Mouse (Mus musculus): ENCODE measurements around the gene Nr4a3.

DNA sequence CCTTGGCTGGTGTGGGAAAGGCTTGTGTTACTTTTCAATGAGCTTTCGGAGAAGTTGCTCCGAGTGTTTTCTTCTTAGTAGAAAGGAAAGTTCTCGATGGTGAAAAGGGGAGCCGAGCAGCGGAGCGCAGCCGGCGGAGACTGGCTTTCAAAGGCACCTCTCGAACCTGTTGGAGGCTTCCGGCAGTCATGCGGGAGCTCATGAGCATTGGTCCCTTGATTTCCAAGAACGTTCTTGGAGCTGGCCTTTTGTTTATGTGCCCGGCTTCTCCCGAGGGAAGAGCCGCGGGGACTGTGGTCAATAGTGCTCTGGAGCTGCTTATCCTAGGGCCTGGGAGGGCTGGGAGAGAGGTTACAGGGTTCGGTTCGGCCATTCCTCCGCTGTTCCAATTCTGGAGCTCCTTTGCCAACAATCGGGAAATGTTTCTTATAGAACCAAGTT lies 1.5 kb downstream of the Nr4a3 start:
- TF ChIP-seq HCFC1 (IDR thresholded peaks at IDR 0.05; ENCODE audit: borderline replicate concordance, insufficient read depth, low read length) (no peak), ZNF384 (IDR thresholded peaks at IDR 0.05; ENCODE audit: low read depth, low read length) (no peak)

All from ES-E14 (cell line).